Mouse (Mus musculus): ENCODE results near the gene Hoxc9. TPM values are rescaled to one million over a fixed set of nuclear protein-coding genes. Genes with fewer than 3 reads are reported as not detected.

Hoxc9 gene
- total RNA-seq, 2 experiments from 2014 or later: 8.4 to 8.6 TPM

- DNase-seq (ENCODE audit: low spot score in 2 of 2): no peak
These were observed 42.4 kb downstream of the Hoxc9 start, which contains the start of gene Hoxc4 for GRCm38 (mm10) chr15:103018636-103019035. Gene Hoxc4, plus strand, starts transcription at chr15:103018934.

- DNase-seq (ENCODE audit: low spot score in 2 of 2): no peak
These were observed 44.7 kb downstream of the Hoxc9 start for GRCm38 (mm10) chr15:103020899-103021418.

GRCm38 (mm10) chr15:103021544-103021943 is 45.3 kb downstream of the Hoxc9 start:
- DNase-seq (ENCODE audit: low spot score in 2 of 2): no peak

- DNase-seq (ENCODE audit: low spot score in 2 of 2): no peak
These were observed 47.9 kb downstream of the Hoxc9 start for GRCm38 (mm10) chr15:103024131-103024530.

GRCm38 (mm10) chr15:103027266-103028235 is 51.3 kb downstream of the Hoxc9 start:
- no peak for DNase-seq (ENCODE audit: low spot score in 2 of 2)

GRCm38 (mm10) chr15:103028916-103029512 is 52.8 kb downstream of the Hoxc9 start:
- DNase-seq (ENCODE audit: low spot score in 2 of 2): no peak

- DNase-seq (ENCODE audit: low spot score in 2 of 2): no peak
These were observed 53.9 kb downstream of the Hoxc9 start for GRCm38 (mm10) chr15:103030142-103030541.

- no peak for DNase-seq (ENCODE audit: low spot score in 2 of 2)
These were observed 55.9 kb downstream of the Hoxc9 start for GRCm38 (mm10) chr15:103032167-103032566.

GRCm38 (mm10) chr15:103032646-103033575 is 56.7 kb downstream of the Hoxc9 start:
- no peak for DNase-seq (ENCODE audit: low spot score in 2 of 2)

- DNase-seq (ENCODE audit: low spot score in 2 of 2): no peak
These were observed 58.0 kb downstream of the Hoxc9 start for GRCm38 (mm10) chr15:103034043-103034806.

Small RNA genes lying within 50 kb of the gene (microRNA-seq; reads per million reads assigned to microRNA genes)
- gene Mir196a-2 (1,027 reads per million, percentile 77 among the genes with 10 or more reads in this experiment), gene Mir615 (514 reads per million, percentile 68 among the genes with 10 or more reads in this experiment)

Other genes with a start within 250 kb of the Hoxc9 start
- not detected for gene Hoxc13, start 55.3 kb upstream of the Hoxc9 start, total RNA-seq (2021)
- not detected for gene Hoxc12, start 39.7 kb upstream of the Hoxc9 start, total RNA-seq (2021)
- gene Hoxc11, start 22.0 kb upstream of the Hoxc9 start, total RNA-seq (2021): 10 to 100 TPM; 11.0 to 12.0 TPM
- 10 to 100 TPM; 45.2 to 46.4 TPM for gene Hoxc10, start 9.6 kb upstream of the Hoxc9 start, total RNA-seq (2021)
- gene Hoxc5, start 9.0 kb upstream of the Hoxc9 start, total RNA-seq (2021): 1 to 10 TPM; 4.1 to 5.0 TPM
- 1 to 10 TPM; 3.2 to 3.3 TPM for gene Hoxc8, start 14.2 kb downstream of the Hoxc9 start, total RNA-seq (2021)
- 10 to 100 TPM; 12.7 to 12.8 TPM for gene Hoxc6, start 21.8 kb downstream of the Hoxc9 start, total RNA-seq (2021)
- 1 to 10 TPM; 6.9 to 8.2 TPM for gene Hoxc4, start 42.5 kb downstream of the Hoxc9 start, total RNA-seq (2021)
- gene Smug1, start 190.7 kb downstream of the Hoxc9 start, total RNA-seq (2021): 10 to 100 TPM; 13.9 to 15.4 TPM